Mouse (Mus musculus) embryo, embryonic 11 days (tissue): ENCODE data around the gene Cacna1s.

Source experiments
- DNase-seq: peaks from one replicate; pipeline ENCODE4 v3.0.0-alpha.2; 2015

The Cacna1s gene

DNA sequence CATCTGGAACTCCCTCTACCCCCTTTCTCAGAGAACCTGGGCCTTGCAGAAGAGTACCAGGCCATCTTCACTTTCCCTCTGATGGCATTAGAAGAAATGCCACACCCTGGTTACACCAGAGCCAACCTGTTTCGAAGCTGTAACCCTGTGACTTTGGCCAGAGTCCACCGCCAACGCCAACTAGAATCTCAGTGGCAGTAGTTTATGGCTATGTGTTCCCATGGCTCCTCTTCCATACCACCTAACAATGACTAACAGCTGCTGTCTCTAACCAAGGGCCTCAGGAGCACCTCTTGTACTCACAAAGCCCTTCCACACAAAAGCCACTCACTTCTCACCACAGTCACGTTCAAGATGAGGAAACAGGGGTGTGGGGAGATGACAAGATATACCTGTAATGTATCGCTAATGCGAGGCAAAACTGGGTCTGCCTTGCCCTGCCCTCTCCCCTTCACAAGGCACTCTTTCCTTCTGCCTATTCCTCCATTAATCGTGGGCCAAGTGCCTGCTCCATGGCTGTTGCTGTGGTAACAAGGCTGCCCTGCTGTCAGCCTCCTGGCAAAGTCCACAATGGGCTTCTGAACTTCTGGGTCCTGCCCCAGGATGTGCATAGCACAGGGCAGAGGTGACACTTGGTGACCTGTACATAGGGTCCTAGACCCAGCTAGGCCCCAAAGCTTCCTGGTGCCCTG is 67.2 kb downstream of the Cacna1s start:
- DNase-seq: no peak

DNA sequence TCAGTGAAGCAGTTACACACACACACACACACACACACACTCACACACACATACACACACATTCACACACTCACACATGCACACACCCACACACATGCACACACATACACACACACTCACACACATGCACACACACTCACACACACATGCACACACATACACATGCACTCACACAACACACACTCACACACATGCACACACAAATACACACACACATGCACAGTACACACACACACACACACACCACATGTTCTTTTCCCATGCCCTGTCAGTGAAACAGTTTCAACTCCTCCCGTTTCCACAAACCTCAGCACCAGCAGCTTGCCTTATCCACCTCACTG is 67.7 kb downstream of the Cacna1s start:
- no peak for DNase-seq

DNA sequence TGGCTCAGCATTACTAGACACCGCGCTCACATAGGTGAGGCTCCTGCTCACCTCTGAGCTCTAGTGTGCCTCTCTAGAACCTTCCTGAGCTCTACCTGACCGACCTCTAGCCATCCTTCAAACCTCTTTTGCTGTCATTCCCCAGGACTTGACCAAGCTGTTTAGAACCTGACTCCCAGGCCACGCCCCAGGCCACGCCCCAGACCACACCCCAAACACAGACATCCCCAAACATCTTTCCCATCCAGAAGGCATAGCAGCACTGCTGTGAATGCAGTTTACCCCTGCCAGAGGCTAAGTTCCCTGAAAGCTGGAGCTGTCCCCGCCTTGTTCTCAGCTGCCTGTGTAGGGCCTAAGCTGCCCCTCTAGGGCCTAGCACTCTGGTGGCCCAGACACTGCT is 68.2 kb downstream of the Cacna1s start:
- DNase-seq: no peak

DNA sequence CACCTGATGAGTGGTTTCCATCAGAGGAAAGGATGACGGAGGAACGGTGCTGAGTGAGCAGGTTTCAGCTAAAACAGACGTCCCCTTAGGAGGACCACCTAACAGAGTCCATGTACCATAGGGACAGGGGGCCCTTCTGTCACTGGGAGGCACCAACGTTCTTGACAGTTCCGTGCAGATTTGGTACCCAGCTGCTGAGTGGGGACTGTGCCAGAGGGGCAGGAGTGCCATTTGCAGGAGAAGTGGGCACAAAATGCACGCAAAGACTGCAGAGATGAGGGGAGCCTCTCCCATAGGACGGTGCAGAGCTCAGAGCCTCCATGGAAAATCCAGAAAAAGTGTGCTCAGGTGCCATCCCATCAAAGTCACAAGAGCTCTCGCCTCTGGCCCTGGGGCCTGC is 69.5 kb downstream of the Cacna1s start:
- no peak for DNase-seq

DNA sequence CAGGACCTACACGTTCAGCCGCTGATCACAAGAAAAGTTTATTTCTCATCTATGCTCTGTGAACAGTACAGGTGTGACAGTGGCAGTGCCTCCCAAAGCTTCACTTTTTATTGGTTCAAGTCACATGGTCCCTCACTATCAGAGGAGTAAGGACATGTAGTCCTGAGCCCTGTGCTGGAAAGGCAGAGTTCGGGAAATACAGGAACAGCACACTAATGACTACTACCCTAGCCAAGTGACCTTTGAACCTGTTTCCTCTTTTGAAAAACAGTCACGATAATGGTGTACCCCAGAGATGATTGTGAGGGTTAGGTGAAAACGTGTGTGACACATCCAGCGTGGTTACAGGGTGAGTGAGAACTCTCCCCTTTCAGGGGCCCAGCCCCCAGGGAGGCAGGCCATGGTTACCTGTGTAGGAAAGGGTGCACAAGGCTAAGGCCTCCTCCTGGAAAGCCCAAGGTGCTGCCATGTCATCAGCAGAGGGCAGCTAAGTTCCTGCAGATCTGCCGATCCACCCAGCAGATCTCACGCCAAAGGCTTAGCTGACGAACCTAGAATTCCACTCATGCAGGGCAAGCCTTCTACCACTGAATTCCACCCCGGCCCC is 73.7 kb downstream of the Cacna1s start:
- DNase-seq: no peak

DNA sequence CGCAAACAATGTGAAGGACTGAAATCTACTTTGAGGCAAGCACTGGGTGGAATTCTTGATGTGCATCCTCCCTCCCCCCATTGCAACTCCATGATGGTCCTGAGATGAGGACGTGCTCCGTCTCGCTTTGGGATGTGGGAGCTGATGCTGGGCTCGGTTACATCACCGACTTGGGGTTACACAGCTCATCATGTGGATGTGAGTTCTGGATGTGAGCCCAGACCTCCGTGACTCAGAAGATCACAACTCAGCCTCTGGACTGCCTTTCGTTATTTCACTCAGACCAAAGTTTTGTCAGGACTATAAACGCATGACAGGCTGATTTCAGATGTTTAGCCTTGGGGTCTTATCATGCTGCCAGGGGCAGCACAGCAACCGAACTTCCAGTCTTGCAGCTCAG is 74.3 kb downstream of the Cacna1s start:
- DNase-seq: no peak

DNA sequence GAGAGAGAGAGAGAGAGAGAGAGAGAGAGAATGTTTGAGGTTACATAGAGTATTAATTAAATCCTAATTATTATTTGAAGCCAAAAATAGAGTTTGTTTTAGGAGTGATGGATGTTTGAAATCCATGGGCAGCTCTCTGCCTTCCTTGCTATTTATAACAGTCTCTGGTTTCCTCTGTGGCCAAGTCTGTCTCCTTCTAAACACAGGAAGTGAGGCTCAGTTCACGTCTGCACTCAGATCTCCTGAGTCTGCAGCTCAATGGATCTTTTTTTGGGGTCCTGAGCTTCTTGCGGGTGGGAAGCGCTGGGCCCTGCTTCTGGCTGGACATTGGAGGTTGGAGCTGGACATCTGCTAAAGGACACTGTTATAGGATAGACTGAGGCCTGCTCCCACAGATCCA is 75.3 kb downstream of the Cacna1s start:
- no peak for DNase-seq

DNA sequence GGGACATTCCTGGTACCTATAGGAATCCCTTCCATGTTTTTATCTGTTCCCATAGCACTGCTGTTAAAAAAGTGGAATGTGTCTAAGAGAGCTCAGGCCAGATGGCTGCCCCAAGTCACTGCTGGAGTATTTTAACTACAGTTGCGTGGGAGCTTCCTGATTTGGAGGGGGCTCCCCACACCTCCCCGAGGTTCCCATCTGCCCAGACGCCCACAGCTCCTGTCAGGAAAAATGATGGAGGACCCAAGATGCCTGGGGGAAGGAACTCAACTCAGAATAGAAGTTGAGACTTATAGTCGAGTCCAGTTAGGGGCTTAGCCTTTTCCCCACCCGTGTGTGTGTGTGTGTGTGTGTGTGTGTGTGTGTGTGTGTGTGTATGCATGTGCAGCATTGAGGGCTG is 75.9 kb downstream of the Cacna1s start:
- DNase-seq: no peak

DNA sequence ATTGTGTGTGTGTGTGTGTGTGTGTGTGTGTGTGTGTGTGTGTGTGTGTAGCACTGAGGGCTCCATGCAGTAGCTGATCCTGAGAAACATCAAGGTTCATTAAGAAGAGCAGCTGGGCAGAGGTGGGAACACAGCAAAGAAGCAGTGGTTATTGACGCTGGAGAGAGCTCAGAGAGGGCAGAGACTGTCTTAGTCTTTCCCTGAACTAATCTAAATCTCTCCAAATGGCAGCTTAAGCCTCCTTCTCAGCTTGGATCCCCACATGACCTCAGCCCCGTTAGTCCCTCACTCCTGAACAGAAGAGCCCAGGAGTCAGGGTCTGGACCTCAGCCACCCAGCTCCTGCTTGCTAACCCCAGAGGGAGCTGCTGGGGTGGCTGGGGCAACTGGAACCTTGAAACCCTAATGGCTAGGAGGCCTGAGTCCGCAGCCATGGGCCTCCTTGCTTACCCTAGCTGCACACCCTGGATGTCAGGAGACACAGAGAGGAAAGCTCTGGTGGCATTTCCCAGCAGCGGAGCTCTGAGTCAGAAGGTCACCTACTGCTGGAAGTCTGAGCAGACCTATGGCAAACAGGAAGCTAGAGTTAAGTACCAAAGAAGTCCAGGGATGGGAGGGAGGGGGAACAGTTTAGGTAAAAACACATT is 76.5 kb downstream of the Cacna1s start:
- DNase-seq: no peak

DNA sequence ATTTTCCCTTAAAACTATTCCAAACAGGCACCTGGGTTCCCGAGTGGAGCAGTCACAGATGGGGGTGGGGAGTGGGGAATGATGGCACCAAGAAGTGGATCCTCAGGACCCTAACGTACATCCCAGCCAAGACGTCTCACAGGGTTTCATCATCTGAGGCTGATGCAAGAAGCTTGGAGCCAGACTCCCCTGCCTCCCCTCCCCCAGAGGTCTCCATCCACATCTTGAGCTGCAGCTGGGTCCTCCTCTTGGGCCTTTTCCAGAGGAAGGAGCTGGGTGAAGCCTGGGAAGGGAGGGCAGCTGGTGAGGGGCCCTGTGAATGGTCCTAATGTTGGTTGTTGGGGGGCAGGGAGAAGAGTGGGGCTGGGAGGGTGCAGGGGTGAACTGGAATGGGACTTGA is 77.6 kb downstream of the Cacna1s start:
- no peak for DNase-seq

DNA sequence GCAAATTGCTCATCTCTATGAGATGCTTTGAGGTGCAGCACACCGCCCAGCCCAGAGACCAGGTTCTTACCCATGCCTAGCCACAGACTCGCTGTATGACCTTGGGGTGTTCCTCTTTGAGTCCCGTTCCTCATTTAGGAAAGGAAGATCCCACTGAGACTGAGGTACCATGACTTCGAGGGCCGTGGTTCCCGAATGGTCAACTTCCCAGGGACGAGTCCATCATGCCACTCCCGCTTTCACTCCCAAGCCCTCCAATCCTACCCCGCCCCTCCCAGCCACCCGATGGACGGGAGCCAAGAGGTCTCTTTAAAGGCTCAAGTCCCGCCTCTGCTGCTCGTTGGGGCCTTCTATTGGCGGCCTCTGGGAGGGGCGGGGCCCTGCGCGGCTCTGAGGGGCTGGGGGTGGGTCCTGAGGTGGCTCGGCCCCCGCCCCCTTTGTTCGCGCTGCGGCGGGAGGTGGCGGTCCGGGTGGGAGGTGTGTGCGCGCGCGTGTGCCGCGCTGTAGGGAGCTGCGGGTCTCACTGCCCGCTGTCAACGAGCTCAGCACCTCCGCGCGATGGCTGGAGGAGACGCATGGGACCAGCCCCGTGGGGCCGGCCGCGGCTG is 78.5 kb downstream of the Cacna1s start, which contains the start of gene Kif21b:
Kif21b (plus strand) TSS at position 439 of the 608 bp plus-strand sequence.
- peak; percentile 98 for DNase-seq

DNA sequence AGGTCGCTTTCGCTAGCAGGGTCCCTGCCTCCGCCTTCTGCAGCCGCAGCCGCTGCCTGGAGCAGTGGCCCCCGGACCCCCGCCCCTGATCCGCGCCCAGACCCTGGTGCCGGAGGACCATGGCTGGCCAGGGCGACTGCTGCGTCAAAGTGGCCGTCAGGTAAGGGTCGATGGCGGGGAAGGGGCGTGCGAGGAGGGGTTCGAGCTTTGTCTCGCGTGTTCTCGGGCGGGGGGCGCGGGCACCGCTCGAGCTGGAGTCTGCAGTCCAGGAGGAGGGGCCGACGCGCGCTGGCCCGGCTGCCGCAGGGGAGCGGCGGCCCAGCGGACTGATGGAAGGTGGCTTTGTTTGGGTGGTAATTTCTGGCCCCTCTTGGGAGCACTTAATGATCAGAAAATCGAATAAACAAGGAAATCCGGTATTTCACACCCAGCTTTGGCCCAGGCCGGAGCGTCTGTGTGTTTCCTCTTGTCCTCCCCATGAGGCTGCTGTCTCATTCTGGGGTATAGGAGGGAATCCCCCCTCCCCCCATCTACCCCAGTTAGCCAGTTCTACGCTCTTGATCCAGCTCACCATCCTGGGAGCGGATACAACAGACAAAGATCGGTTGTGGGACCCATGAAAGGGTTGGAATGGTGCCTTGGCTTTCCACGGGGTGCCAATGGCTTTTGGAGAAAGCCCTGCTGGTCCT is 79.2 kb downstream of the Cacna1s start:
- DNase-seq: peak; percentile 81

DNA sequence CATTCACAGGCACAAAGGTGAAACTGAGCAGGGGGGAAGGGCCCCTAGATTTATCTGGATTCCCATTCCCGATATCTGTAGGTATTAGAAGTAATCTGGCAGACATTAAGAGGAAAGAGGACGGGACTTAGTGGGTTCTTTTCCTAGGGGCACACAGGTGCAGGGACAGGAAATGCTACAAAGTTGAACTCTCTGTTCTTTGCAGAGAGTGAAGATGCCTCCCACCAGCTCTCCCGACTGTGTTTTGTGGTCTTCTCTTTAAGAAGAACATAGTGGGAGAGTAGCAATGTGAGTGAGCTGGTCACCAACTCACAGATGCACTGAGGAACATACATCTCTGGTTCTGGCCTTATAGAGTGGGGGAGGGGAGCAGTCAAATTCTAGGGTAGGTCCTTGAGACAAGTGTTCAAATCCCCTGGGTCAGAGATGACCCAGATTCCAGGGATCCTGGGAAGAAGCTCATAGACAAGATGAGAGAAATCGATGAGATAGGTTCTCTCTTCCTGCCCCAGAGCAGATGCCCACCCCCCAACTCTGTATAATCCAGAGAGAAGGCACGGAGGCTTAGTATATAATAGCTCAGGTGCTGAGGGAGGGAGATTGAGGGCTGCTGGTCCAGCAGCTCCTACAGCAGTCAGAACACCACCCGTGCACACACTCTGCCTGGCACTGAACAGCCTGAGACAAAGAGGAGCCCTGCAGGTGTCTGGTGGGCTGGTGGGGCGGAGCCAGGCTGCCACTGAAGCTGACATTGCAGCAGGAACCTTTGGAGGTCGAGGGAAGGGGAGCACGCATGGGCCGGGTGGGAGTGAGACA is 80.0 kb downstream of the Cacna1s start:
- no peak for DNase-seq

DNA sequence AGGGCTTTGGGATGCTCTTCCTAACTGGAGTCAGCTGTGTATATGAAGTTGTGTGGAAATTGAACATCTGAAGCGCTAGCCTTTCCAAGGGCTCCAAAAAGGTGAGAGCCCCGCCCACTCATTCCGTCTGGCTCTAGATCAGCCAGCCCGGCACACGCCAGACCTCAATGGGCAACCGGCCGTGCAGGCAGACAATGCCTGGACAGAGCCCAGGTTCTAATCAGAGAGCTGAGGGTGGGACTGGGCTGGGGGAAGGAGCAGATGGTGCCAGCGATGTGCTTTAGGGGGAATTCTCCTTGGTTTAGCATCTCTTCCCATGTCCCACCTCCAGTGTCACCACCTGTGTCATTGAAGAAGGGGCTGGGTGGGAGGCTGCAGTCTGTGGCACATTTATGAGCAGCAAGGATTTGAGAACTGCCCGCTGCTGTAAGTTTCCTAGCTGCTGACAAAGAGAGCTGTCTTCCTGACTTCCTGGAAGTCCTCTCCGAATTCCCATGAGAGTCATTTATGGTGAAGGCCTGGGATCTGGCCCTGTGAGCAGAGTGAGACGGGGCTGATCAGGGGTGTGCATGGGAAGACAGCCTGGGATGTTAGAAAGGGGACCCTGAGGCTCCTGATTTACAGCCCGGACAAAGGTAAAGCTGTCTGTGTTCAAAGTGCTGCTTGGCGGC is 81.2 kb downstream of the Cacna1s start:
- DNase-seq: no peak

DNA sequence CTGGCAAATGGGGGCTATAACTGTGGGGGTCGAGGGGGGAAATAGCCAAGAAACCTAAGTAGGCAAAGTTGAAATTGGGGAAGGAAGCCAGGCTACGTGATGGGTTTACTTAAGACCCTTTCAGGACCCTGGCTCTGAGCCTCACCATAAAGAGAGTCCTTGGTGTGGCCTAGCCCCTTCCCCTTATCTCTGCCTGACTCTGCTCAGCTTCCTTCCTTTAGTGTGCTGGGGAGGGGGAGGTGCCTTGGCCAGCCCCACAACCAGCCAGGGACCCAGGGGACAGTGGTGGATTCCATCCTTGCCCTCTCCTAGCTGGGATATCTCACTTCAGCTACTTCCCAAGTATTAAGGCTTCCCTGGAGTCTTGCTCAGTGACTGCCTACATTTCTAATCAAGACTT is 82.0 kb downstream of the Cacna1s start:
- no peak for DNase-seq

DNA sequence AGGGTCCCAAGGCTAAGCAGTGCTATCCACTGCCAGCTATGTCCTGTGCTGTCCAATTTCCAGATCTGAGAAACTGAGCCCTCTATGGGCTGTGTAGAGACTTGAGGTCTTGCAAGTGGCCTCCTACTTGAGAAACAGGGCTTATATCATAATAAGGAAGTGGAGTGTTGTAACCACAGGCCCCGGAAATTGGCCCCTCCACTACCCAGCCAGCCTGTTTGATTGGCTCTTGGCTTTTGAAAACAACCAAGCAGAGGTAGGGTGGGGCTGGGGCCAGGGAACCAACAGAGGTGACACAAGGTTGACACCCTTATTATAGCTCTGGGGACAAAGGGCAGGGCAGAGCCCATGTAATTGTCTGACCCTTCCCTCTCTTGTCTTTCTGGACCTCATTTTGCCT is 82.5 kb downstream of the Cacna1s start:
- DNase-seq: no peak

DNA sequence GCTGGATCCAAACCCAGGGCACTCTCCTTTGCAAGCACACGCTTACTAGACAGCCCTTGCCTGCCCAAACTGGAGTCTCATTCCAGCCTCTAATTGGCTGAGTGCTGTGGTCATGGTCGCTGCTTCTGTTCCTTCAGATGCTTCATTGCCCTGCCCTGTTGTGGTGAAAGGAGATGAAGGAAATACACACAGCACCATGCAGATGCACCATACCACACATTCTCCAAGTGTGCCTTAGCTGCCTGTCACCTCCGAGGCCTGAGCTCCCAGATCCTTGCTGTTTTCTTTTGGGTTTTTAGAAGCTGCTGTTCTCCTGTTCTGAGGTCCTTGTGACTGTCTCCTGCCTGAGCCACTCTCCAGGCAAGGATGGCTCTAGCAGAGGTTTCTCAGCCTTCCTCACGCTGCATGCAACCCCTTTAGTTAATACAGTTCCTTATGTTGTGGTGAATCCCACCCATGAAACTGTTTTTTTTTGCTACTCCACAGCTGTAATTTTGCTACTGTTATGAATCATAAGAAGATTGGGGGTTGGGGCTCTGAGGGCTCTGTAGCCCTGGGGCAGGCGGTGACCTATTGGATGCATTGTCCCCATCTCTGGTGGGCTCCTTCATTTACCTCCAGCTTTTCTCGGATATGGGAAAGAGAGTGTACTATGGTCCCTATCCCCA is 83.4 kb downstream of the Cacna1s start:
- no peak for DNase-seq

DNA sequence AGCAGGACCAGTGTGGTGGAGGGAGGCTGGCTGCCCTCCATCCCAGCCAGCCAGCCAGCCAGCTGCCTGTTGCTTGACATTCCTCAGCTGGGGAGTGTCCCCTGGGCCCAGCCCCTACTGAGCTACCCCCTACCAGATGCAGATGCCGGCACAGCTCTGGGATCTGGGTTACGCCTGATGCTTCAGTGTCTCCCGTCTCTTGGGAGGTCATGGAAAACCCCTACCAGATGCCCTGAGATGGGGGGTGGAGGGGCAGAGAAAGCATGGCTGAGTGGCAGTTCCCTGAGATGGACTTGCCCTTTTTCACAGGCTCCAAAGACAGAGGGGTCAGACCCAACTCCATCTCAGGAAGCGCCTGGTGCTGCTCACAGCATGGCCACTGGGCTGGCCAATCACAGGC is 84.0 kb downstream of the Cacna1s start:
- no peak for DNase-seq

DNA sequence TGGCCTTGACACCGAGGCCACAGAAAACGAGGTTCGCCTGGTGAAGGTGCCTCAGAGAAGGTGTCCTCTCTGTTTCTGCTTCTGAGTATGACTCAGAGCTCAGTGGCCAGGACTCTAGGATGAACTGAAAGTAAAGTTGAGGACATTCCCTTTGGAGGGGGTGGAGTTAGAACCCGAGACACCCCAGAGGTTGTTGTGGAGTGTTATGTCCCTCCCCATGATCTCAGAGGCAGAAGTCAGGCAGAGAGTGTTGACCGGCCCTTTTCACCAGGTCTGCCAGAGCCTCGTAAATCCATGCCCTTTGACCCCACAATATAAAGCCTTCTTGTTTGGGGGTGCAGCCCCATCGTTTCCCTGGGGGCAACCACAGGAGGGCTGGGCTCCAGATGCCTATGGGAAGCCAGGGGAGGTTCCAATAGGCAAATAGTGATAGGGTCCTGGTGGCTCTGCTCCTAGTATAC is 84.6 kb downstream of the Cacna1s start:
- DNase-seq: no peak

DNA sequence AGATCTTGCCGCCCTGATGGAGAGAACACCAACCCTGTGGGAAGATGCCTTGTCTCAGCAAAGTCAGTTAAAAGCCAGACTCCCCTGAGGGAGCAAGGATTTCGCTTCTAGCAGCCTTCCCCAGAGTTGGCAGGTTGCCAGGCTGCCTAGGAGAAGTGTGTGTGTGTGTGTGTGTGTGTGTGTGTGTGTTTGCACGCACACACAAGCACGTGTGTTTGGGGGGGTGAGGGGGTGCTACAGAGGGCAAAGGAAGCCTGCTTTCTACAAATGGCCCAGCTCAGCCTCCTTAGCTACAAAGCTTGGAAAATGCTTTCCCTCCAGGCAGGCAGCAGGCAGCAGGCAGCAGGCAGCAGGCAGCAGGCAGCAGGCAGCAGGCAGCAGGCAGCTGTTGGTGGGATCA is 85.0 kb downstream of the Cacna1s start:
- peak; percentile 84 for DNase-seq

DNA sequence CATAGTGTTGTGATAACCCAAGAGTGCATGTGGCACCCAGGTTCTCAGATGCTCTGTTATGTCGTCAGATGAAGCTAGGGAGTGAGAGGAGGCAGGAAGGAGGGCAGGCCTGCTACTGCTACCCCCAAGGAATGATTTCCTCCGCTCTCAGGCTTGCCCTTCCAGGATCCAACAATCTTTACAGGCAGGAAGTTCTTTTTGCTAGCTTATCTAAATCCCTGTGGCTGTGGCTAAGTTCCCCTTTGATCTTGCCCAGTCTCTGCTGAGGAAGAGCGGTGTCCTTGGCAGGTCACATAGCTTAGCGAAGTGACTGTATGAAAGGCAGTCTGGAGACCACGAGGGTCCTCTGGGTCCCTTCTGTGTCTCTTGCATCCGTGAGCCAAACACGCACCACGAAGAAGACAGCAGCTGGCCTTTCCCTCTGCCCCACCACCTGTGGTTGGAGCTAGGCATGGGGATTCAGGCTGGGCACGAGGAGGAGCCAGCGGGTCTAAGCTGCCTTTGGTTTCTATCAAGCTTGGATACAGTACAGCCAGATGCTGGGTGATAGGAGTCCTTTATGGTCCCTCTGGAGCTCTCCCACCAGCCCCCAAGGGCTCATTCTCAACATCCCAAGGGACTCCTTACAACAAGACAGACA is 85.8 kb downstream of the Cacna1s start:
- no peak for DNase-seq
